Mouse (Mus musculus) heart, embryonic 15.5 days (tissue): ENCODE measurements around the gene Vmn2r83. TPM values are rescaled to one million over a fixed set of nuclear protein-coding genes. Genes with fewer than 3 reads are reported as not detected.
"Not testable (repeated sequence)": the region's sequence is repeated elsewhere in the genome, so short reads cannot be mapped to it uniquely, and the experiment has no call there.

Experiments used
- ATAC-seq: fragments of 200-750 bp; cut with Nextera tagmentation; replicated peaks from 2 replicates; pipeline ENCODE4 v1.8.0; 2017; ENCODE audit warnings: low read depth, moderate TSS enrichment; ENCODE audit not compliant: insufficient number of reproducible peaks, insufficient read depth, low FRiP score
- H3K27ac ChIP-seq: fragments of 300-500 bp; sonication (generic); 2 replicates; pipeline ENCODE4 v1.5.1; 2015; ENCODE audit warnings: mild to moderate bottlenecking, inconsistent platforms
- H3K27me3 ChIP-seq: fragments of 300-500 bp; sonication (generic); 2 replicates; pipeline ENCODE4 v1.6.1; 2015; ENCODE audit warnings: inconsistent platforms
- H3K36me3 ChIP-seq: fragments of 300-500 bp; sonication (generic); 2 replicates; pipeline ENCODE4 v1.6.1; 2015; ENCODE audit warnings: mild to moderate bottlenecking, inconsistent platforms
- H3K4me1 ChIP-seq: fragments of 300-500 bp; sonication (generic); replicated peaks from 2 replicates; pipeline ENCODE4 v1.6.1; 2015; ENCODE audit warnings: inconsistent platforms
- H3K4me2 ChIP-seq: fragments of 300-500 bp; sonication (generic); 2 replicates; pipeline ENCODE4 v1.6.1; 2015; ENCODE audit warnings: inconsistent platforms, mild to moderate bottlenecking, moderate library complexity
- H3K4me3 ChIP-seq: fragments of 300-500 bp; sonication (generic); 2 replicates; pipeline ENCODE4 v1.5.1; 2015; ENCODE audit warnings: mild to moderate bottlenecking, inconsistent platforms
- H3K9ac ChIP-seq: fragments of 300-500 bp; sonication (generic); 2 replicates; pipeline ENCODE4 v1.6.1; 2015; ENCODE audit warnings: mild to moderate bottlenecking, inconsistent platforms
- H3K9me3 ChIP-seq: fragments of 300-500 bp; sonication (generic); replicated peaks from 2 replicates; pipeline ENCODE4 v1.6.1; 2016; ENCODE audit warnings: inconsistent platforms
- WGBS: fragments of 180-500 bp; shearing (Covaris S2); methylation state at CpG from one replicate; pipeline ENCODE4 v1.1.7; 2015; ENCODE audit warnings: mixed read lengths; 5-methylcytosine and 5-hydroxymethylcytosine counted together
- polyA plus RNA-seq: library from polyadenylated mRNA; unstranded; fragments of >200 nt; fragmentation: Nextera tagmentation; extraction: Ambion mirVana; gene quantifications from 2 replicates; pipeline ENCODE4 v1.2.1, GENCODE M21; 2015

The Vmn2r83 gene
- not detected in 2 replicates for polyA plus RNA-seq

- H3K27ac ChIP-seq = no peak within 1 kb of the TSS
- no peak for ATAC-seq
- no peak within 1 kb of the TSS for H3K4me3 ChIP-seq
- H3K4me2 ChIP-seq = no peak within 1 kb of the TSS
- no peaks in the 10 kb centered on the region for H3K27me3 ChIP-seq
- H3K36me3 ChIP-seq = no peaks in the 10 kb centered on the region
- H3K9me3 ChIP-seq = no peaks in the 10 kb centered on the region
- no peaks in the 10 kb centered on the region for H3K4me1 ChIP-seq
- H3K9ac ChIP-seq = no peak within 1 kb of the TSS
These were observed at the start of gene Vmn2r83 for GRCm38 (mm10) chr10:79468431-79468830. Vmn2r83 (plus strand) TSS chr10:79468731.

- H3K4me2 ChIP-seq, H3K4me1 ChIP-seq, H3K9ac ChIP-seq, H3K4me3 ChIP-seq, H3K9me3 ChIP-seq, H3K27me3 ChIP-seq, H3K27ac ChIP-seq, H3K36me3 ChIP-seq, ATAC-seq: not testable (repeated sequence)
- 83% methylated on average over 23 of the region's 23 CpGs for WGBS
These were observed 33.2 kb upstream of the Vmn2r83 start for GRCm38 (mm10) chr10:79435141-79435820.

GRCm38 (mm10) chr10:79495886-79496285 lies 27.4 kb downstream of the Vmn2r83 start:
- Histone ChIP-seq H3K9ac (no peak overlapping the region), H3K36me3 (no peaks in the 10 kb centered on the region), H3K4me3 (no peak overlapping the region), H3K27ac (no peak overlapping the region), H3K27me3 (no peaks in the 10 kb centered on the region), H3K4me2 (no peak overlapping the region), H3K9me3 (no peaks in the 10 kb centered on the region), H3K4me1 (no peaks in the 10 kb centered on the region)
- no peak for ATAC-seq
- 60% methylated on average over 3 of the region's 3 CpGs for WGBS

GRCm38 (mm10) chr10:79496701-79497288 lies 28.3 kb downstream of the Vmn2r83 start:
- no peak for ATAC-seq
- no peaks in the 10 kb centered on the region for H3K36me3 ChIP-seq
- 50% methylated on average over 2 of the region's 2 CpGs for WGBS
- H3K27me3 ChIP-seq = no peaks in the 10 kb centered on the region
- H3K27ac ChIP-seq = no peak overlapping the region
- H3K9me3 ChIP-seq = no peaks in the 10 kb centered on the region
- H3K4me3 ChIP-seq = no peak overlapping the region
- no peaks in the 10 kb centered on the region for H3K4me1 ChIP-seq
- H3K9ac ChIP-seq = no peak overlapping the region
- no peak overlapping the region for H3K4me2 ChIP-seq

- Histone ChIP-seq H3K27ac (no peak overlapping the region), H3K9ac (no peak overlapping the region), H3K36me3 (no peaks in the 10 kb centered on the region), H3K9me3 (no peaks in the 10 kb centered on the region), H3K27me3 (no peaks in the 10 kb centered on the region), H3K4me3 (no peak overlapping the region), H3K4me1 (no peaks in the 10 kb centered on the region), H3K4me2 (no peak overlapping the region)
- no peak for ATAC-seq
- WGBS = 66% methylated on average over 6 of the region's 6 CpGs
These were observed 34.5 kb downstream of the Vmn2r83 start for GRCm38 (mm10) chr10:79502830-79503644.

- WGBS = 78% methylated on average over 2 of the region's 2 CpGs
- Histone ChIP-seq H3K27me3 (no peaks in the 10 kb centered on the region), H3K9me3 (no peaks in the 10 kb centered on the region), H3K4me1 (no peaks in the 10 kb centered on the region), H3K36me3 (no peaks in the 10 kb centered on the region), H3K4me2 (no peak overlapping the region), H3K9ac (no peak overlapping the region), H3K4me3 (no peak overlapping the region), H3K27ac (no peak overlapping the region)
- no peak for ATAC-seq
These were observed 38.2 kb downstream of the Vmn2r83 start for GRCm38 (mm10) chr10:79506709-79507108.

GRCm38 (mm10) chr10:79524433-79524832 lies 55.9 kb downstream of the Vmn2r83 start:
- H3K4me3 ChIP-seq = no peak overlapping the region
- peaks cover 6% of the 10 kb centered on the region; the same call in 1 of the 2 replicates for H3K36me3 ChIP-seq
- no peak overlapping the region for H3K27ac ChIP-seq
- H3K9ac ChIP-seq = no peak overlapping the region
- H3K4me2 ChIP-seq = no peak overlapping the region
- 78% methylated on average over 1 of the region's 1 CpGs for WGBS
- no peaks in the 10 kb centered on the region for H3K9me3 ChIP-seq
- peaks cover 3% of the 10 kb centered on the region; the same call in 1 of the 2 replicates for H3K4me1 ChIP-seq
- no peak for ATAC-seq
- no peaks in the 10 kb centered on the region for H3K27me3 ChIP-seq

- H3K36me3 ChIP-seq = peaks cover 6% of the 10 kb centered on the region; the same call in 1 of the 2 replicates
- H3K4me1 ChIP-seq = no peaks in the 10 kb centered on the region
- H3K27ac ChIP-seq = no peak overlapping the region
- WGBS = 85% methylated on average over 8 of the region's 8 CpGs
- H3K27me3 ChIP-seq = no peaks in the 10 kb centered on the region
- no peak overlapping the region for H3K4me2 ChIP-seq
- no peak overlapping the region for H3K9ac ChIP-seq
- ATAC-seq = no peak
- no peaks in the 10 kb centered on the region for H3K9me3 ChIP-seq
- H3K4me3 ChIP-seq = no peak overlapping the region
These were observed 57.2 kb downstream of the Vmn2r83 start for GRCm38 (mm10) chr10:79525456-79526325.

GRCm38 (mm10) chr10:79526661-79527452 lies 58.3 kb downstream of the Vmn2r83 start:
- WGBS = 88% methylated on average over 12 of the region's 12 CpGs
- ATAC-seq = no peak
- H3K27me3 ChIP-seq = no peaks in the 10 kb centered on the region
- no peaks in the 10 kb centered on the region for H3K9me3 ChIP-seq
- H3K4me1 ChIP-seq = no peaks in the 10 kb centered on the region
- no peak overlapping the region for H3K27ac ChIP-seq
- peaks cover 6% of the 10 kb centered on the region; the same call in 1 of the 2 replicates for H3K36me3 ChIP-seq
- no peak overlapping the region for H3K4me2 ChIP-seq
- H3K4me3 ChIP-seq = no peak overlapping the region
- H3K9ac ChIP-seq = no peak overlapping the region

- Histone ChIP-seq H3K9ac (no peak overlapping the region), H3K4me1 (no peaks in the 10 kb centered on the region; the same call in 1 of the 2 replicates), H3K4me3 (no peak overlapping the region), H3K36me3 (peaks cover 6% of the 10 kb centered on the region; the same call in 1 of the 2 replicates), H3K4me2 (no peak overlapping the region), H3K27me3 (no peaks in the 10 kb centered on the region), H3K9me3 (no peaks in the 10 kb centered on the region), H3K27ac (no peak overlapping the region)
- WGBS = 71% methylated on average over 6 of the region's 6 CpGs
- ATAC-seq = no peak
These were observed 58.9 kb downstream of the Vmn2r83 start for GRCm38 (mm10) chr10:79527453-79527845.
